Mouse (Mus musculus) embryo, embryonic 10.5 days (tissue): ENCODE data around the gene Smpd1.

ENCODE experiments used
- DNase-seq: peaks from one replicate; pipeline ENCODE4 v3.0.0-alpha.2; 2015; ENCODE audit warnings: low spot score

Gene Smpd1

DNA sequence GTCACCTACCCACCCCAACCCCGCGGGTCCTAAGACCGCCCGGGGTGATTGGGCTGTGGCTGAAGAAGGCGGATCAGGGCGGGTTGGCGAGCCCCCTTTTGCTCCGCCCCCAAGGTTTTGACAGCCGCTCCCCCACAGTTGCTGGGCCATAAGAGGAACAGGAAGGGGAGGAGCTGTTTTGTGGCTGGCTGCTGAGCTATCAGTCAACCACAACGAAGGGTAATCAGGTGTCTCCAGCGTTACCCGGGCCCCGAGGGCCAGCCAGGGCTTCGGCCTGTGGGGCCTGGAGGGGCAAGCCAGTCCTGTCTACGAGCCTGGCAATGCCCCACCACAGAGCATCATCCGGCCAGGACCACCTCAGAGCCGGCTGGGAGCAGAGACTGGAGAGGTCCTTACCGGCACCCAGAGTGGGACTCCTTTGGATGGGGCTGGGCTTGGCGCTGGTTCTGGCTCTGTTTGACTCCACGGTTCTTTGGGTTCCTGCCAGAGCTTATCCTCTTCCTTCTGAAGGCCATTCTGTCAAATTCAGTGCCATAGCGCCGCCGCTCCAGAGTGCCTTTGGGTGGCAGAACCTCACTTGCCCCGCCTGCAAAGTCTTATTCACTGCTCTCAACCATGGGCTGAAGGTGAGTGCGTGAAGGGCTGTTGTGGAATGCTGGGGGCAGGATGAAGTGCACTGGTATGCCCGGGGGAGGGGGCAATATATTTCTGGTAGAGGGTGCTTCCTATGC, at the start of gene Smpd1:
TSS of gene Smpd1 (plus strand) at position 149 of the 731 bp plus-strand sequence.
- peak; percentile 96 for DNase-seq

DNA sequence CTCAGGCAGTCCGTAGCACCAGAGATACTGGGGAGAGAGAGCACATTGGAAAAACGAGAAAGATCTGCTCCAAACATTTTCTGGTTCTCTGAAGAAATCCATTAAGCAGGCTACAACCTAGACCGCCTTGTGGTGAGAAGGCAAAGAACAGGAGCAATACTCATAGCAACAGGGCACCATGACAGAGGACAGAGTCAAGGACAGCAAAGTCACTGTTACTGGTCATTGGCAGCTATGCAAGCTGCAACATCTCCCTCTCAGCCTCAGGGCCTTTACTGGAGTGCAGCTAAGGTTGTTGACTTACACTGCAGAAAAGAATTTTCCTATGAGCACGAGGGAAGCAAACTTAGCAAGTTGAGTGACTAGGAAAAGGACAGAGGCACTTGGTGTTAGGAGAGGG, 46.9 kb upstream of the Smpd1 start:
- DNase-seq, result no peak

GRCm38 (mm10) chr7:105510143-105510542, 44.0 kb upstream of the Smpd1 start:
- DNase-seq, result no peak

- peak; percentile 5 for DNase-seq
Observed at GRCm38 (mm10) chr7:105513845-105514291, 40.3 kb upstream of the Smpd1 start.

- DNase-seq, result peak; percentile 4
Observed at GRCm38 (mm10) chr7:105514561-105514960, 39.6 kb upstream of the Smpd1 start.

GRCm38 (mm10) chr7:105515178-105515577, 39.0 kb upstream of the Smpd1 start:
- peak; percentile 77 for DNase-seq

DNA sequence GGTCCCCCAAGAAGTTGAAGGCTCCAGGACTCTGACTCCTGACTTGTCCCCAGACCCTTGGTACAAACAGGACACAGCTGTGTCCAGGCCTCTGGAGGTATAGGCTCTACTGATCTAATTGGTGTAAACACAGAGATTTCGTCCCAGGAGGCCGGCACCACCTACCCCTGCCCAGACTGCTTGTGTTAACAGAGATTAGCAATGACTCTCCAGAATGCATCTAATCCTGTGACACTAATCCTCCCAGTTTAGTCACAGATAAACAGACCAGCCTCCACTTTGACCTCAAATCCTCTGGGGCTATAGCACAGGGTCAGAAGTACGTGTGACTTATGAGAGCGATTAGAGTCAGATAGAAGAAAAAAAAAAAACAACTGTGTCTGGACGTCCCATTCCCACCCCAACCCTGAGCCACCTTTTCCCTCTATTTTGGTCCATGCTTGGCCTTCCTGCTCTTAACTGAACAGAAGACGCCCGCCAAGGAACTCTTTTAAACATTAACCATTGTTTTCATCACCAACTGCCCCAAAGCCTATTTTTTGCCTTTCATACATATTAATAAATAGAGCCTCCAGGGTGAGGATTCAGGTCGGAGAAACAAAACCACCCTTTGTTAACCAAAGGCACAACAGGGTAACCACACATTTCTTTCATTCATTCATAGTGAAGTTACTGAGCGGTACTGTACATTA, 37.3 kb upstream of the Smpd1 start:
- DNase-seq, result peak; percentile 16

GRCm38 (mm10) chr7:105519336-105519735, 34.8 kb upstream of the Smpd1 start:
- no peak for DNase-seq

GRCm38 (mm10) chr7:105519771-105520170, 34.4 kb upstream of the Smpd1 start:
- no peak for DNase-seq

DNA sequence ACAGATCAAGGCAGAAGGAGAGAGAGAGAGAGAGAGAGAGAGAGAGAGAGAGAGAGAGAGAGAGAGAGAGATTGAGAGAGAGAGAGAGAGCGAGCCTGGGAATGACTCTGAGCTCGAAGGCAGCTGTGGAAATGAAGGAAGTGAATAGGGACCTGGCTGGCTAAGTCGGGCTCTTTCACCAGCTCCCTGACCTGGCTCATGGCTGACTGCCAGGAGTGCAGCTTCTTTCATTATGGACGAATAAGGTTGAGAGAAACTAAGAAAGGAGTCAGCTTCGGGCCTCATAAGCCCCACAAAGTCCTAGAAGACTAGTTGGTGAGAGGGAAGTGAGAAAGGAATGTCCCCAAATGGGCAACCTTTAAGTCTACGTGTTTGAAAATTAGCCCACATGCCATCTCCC, 34.0 kb upstream of the Smpd1 start:
- peak; percentile 30 for DNase-seq

GRCm38 (mm10) chr7:105524222-105524621, 29.9 kb upstream of the Smpd1 start:
- no peak for DNase-seq

- DNase-seq, result peak; percentile 73
Observed at GRCm38 (mm10) chr7:105527306-105527937, 26.7 kb upstream of the Smpd1 start.

DNA sequence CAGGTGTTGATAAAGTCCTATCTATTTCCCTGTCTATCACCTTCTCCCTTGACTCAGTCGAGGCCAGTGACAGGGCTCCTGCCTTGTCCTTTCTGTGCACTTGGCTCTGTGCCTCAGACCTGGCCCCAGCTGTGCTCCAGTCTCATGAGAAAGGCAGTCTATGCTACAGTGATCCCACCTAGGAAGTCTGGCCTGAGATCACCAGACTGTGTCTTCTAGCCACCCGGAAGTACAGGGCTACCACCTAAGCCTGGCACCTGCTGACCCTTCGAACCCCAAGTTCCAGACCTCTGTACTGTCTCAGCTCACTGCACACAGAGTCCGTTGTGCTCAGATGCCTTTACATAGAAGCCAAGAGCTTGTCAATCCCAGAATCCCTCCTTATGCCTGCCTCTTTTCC, 26.1 kb upstream of the Smpd1 start:
- no peak for DNase-seq

DNA sequence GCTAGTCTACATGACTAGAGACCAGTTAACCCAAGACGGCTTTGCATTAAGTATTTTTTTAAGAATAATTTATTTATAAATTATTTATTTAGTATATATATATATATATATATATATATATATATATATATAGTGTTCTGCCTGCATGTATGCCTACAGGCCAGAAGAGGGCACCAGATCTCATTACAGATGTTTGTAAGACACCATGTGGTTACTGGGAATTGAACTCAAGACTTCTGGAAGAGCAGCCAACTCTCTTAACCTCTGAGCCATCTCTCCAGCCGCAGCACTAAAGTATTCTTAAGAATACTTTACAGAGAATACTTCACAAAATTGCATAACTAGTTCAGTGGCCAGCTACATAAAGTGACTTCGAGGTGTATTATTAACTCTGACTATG, 20.0 kb upstream of the Smpd1 start:
- DNase-seq, result peak; percentile 43

DNA sequence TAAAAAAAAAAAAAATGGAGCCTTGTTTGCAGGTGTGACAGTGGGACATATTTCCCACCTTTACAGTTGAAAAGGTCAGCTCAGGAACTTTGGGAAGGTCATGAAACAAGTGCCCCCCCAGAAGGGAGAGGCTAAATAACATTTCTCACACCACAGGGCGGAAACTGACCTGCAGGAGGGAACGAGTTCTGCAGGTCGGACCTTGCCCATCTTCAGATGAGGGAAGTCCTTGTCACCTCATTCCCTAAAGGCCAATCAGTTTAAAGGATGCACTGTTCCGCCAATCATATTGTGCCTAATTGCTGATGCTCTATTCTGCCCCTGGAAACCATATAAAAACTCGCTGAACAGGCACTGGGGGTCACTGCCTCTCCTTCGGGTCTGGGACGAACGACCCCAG, 8.2 kb upstream of the Smpd1 start:
- no peak for DNase-seq

- no peak for DNase-seq
Observed at GRCm38 (mm10) chr7:105547970-105548369, 6.2 kb upstream of the Smpd1 start.

DNA sequence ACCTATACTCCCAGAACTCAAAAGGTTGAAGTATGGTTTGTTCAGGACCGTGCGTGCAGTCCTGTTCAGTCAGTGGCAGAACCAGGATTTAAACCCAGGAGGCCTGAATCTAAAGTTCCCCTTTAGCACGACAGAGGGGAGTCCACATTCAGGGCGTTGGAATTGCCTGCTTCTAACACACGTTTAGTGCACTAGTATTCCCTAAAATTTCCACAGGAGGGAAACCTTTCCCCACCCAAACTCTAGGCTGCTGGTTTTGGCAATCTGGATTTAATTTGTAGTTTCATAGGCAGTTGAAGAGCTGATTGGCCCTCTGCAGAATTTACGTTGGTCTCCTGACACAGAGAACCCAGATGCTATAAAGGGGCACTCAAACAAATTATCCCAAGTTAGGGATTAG, 5.1 kb upstream of the Smpd1 start:
- DNase-seq, result peak; percentile 75

DNA sequence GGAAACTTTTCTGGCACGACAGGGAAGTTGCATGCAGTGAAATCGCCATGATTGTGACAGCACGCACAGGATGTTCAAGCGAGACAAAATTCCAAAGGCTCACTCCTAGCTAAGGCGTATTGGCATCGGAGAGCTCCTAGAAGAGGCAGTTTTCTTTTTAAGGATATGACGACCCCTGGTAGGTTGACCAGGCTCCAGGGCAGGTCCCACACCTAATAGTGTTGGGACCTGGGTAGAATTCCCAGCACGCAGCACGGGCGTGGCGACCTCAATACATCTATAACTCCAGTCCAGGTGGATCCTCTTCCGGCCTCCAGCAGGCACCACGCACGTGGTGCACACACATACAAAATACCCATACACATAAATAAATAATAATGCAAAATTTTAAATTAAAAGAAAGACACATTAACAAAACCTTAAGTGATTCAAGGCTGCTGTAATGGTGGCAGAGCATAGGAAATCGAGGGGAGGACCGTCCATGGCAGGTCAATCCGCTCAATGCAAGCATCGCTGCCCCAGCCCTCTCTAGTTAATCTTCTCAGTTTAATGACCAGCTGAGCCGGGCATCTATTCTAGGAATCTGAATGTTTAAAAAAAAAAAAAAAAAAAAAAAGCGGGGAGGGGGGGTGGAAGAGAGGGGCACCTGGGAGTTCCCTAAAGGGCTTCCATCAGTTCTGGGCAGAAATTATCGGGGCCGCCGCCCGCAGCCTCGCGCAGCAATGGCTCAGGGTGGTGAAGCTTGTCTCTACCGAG, 526 bp upstream of the Smpd1 start:
- DNase-seq, result no peak

GRCm38 (mm10) chr7:105555571-105555970, 1.4 kb downstream of the Smpd1 start:
- DNase-seq, result no peak

- no peak for DNase-seq
Observed at GRCm38 (mm10) chr7:105556406-105556805, 2.2 kb downstream of the Smpd1 start.

- no peak for DNase-seq
Observed at GRCm38 (mm10) chr7:105557671-105558070, 3.5 kb downstream of the Smpd1 start.

DNA sequence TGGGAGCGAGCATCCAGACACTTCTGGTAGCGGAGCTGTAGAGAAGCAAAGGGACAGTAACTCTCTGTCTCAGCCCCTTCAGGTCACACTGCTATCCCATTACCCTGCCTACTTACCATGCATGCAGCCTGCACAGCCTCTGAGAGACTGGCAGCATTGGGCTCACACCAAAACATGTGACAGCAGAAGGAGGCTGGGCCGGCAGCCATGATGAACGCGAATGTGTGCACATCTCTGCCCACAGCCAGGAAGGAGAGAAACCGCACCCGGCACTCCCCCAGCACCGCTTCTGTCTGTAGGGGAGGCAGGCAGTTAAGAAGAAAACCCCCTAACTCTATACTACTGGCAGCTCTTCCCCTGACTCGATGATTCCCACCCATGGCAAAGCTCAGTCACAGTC, 4.9 kb downstream of the Smpd1 start:
- no peak for DNase-seq
